Mouse (Mus musculus): ENCODE measurements around the gene Lce1a2. TPM values are rescaled to one million over a fixed set of nuclear protein-coding genes. Genes with fewer than 3 reads are reported as not detected.

Lce1a2 gene
- total RNA-seq (2021), result not detected
- long read RNA-seq, experiment 1, result 0 reads
- long read RNA-seq, experiment 2, result 0 reads

DNA sequence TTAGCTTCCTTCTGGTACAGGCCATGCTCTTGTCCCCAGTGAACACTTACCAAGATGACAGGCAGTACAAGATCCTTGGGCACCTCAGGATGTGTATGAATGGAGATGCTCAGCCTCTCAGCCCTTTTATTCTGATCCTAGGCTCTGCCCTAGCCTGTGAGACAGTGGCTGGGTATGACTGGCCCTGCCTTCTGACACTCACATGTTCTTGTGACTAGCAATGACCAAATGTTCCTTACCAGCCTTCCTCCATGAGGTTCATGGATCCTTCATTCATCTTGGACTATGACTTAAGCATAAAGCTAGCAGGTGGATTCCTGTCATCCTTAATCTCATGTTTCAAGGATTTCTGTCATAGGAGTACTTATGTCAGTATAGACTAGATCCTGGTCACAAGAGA, at the start of gene Lce1a2:
Gene Lce1a2 (minus strand): TSS at position 101 of the 400 bp plus-strand sequence.
- DNase-seq, result no peak

DNA sequence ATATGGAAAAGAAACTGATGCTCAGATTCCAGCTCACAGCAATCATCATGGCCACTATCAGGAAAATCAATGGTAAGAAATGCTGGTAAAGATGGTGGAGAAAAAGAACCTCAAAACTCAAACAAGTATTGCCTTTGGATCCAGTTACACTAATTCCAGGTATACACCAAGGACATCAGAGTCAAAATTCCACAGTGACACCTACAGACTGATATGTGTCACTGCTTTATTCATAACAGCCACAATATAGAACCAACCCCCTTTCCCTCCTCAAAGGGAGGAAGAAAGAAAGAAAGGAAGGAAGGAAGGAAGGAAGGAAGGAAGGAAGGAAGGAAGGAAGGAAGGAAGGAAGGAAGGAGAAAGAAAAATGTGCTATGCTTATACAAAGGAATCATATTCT, 45.0 kb upstream of the Lce1a2 start:
- DNase-seq, result no peak

- no peak for DNase-seq
Measured at GRCm38 (mm10) chr3:92708974-92709373, 38.9 kb upstream of the Lce1a2 start, which contains the start of gene Lce1e. Gene Lce1e (minus strand): TSS chr3:92709074.

DNA sequence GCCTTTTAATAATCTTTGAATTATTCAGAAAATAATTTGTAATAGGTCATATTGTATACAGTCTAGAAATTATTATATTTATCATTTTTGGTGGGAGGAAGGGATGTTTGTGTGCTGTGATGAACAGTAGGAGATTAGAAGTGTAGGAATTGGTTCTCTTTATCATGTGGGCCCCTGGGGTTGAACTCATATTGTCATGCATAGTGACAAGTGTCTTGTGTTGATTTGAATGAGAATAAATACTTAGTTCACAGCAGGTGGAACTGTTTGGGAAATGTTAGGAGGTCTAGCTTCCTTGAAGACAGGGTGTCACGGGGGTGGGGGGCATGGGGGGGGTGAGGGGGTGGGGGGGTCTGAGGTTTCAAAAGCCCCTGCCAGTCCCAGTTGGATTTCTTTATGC, 24.5 kb upstream of the Lce1a2 start:
- no peak for DNase-seq

DNA sequence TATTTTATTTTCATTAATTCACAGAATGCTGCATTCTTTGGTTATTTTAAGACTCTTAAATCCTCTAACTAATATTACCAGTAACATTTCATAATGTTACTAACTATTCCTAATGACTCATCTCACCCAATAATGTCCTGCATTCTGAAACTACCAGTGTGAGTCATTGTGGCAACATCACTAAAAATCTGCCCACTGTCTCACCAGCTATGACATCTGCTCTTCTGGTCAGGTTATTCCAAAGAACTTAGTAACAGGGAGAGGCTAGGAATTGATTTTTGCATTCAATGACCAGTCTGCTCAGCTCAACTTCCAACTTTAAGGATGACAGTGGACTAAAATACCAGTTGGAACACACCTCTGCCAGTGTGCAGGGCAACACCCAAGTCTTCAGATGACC, 21.6 kb upstream of the Lce1a2 start:
- DNase-seq, result no peak

GRCm38 (mm10) chr3:92689154-92689553, 19.0 kb upstream of the Lce1a2 start:
- DNase-seq, result peak; percentile 4 to 7

- DNase-seq, result no peak
Measured at GRCm38 (mm10) chr3:92687110-92687509, 17.0 kb upstream of the Lce1a2 start, which contains the start of gene Lce1d. Gene Lce1d (minus strand): TSS chr3:92687210.

GRCm38 (mm10) chr3:92678947-92679346, 8.8 kb upstream of the Lce1a2 start, which contains the start of gene Lce1c:
Gene Lce1c (plus strand): TSS chr3:92679247.
- DNase-seq, result no peak

GRCm38 (mm10) chr3:92656826-92657225, 13.3 kb downstream of the Lce1a2 start, which contains the start of gene Lce1b:
Gene Lce1b (minus strand): TSS chr3:92656926.
- DNase-seq, result no peak

DNA sequence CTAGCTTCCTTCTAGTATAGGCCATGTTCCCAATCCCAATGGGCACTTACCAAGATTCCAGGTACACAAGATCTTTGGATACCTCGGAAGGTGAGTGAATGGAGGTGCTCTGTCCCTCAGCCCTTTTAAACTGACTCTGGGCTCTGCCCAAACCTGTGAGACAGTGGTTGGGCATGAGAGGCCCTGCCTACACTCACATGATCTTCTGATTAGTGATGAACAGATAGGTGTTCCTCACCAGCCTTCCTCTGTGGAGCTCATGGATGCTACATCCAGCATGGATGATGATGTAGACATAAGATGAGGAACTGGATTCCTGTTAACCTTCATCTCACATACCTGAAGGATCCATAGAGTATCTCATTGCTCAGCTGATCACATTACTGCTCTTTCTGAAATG, 21.9 kb downstream of the Lce1a2 start, which contains the start of gene Lce1a1:
Gene Lce1a1 (minus strand): TSS at position 101 of the 400 bp plus-strand sequence.
- no peak for DNase-seq

- DNase-seq, result no peak
Measured at GRCm38 (mm10) chr3:92639854-92640253, 30.3 kb downstream of the Lce1a2 start.

DNA sequence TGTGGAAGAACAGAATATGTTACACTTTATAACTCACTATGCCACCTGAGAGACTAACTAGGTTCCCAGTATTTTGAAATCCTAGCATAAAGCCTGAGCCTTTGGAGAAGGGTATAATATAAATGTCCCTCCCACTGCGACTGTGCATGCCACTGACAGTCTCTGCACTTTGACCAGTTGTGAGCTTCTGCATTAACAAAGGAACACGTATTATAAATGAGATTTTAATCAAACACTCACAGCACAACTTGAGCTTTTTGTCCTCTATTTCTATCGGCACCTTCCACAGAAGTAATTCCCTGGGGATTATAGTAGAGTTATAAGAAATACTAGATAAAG, 31.5 kb downstream of the Lce1a2 start:
- DNase-seq, result no peak

- DNase-seq, result no peak
Measured at GRCm38 (mm10) chr3:92637745-92638652, 32.1 kb downstream of the Lce1a2 start.

DNA sequence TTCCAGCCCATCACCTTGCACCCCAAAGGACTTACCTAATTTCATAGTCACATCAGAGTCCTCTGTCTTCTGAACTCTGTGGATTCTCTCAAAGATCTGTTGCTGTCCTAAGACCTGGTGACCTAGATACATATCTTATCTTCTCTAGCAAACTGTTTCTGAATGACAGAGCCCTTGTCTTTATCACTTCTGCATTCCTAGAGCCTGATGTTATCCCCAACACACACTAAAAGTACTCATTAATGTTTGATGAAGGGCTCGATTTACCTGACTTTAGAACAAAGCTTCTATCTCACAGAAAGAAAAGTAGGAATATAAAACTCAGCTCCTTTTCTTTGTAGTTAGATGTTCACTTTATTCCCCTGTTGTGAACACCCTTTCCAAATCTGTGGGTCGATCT, 48.6 kb downstream of the Lce1a2 start, which contains the start of gene Lce6a:
Gene Lce6a (minus strand): TSS at position 101 of the 400 bp plus-strand sequence.
- no peak for DNase-seq

Other genes starting within 250 kb of the Lce1a2 start
- gene Gm9774, start 240.9 kb downstream of the Lce1a2 start, total RNA-seq (2021), result 1 to 10 TPM; 4.7 to 7.1 TPM
- gene Sprr2k, start 237.7 kb downstream of the Lce1a2 start, total RNA-seq (2021), result not detected
- not detected for gene Sprr1b, start 231.5 kb downstream of the Lce1a2 start, total RNA-seq (2021)
- not detected for gene Sprr3, start 211.6 kb downstream of the Lce1a2 start, total RNA-seq (2021)
- not detected for gene Sprr1a, start 184.4 kb downstream of the Lce1a2 start, total RNA-seq (2021)
- gene Sprr4, start 169.8 kb downstream of the Lce1a2 start, total RNA-seq (2021), result not detected
- gene 2310046K23Rik, start 135.8 kb downstream of the Lce1a2 start, total RNA-seq (2021), result not detected
- gene Ivl, start 96.6 kb downstream of the Lce1a2 start, total RNA-seq (2021), result not detected
- not detected for gene Smcp, start 81.3 kb downstream of the Lce1a2 start, total RNA-seq (2021)
- not detected for gene 2210017I01Rik, start 62.8 kb downstream of the Lce1a2 start, total RNA-seq (2021)
- not detected for gene Lce6a, start 48.7 kb downstream of the Lce1a2 start, total RNA-seq (2021)
- gene Lce1a1, start 22.0 kb downstream of the Lce1a2 start, total RNA-seq (2021), result not detected
- gene Lce1b, start 13.4 kb downstream of the Lce1a2 start, total RNA-seq (2021), result not detected
- gene Lce1c, start 8.9 kb upstream of the Lce1a2 start, total RNA-seq (2021), result not detected
- gene Lce1d, start 16.9 kb upstream of the Lce1a2 start, total RNA-seq (2021), result not detected
- gene Lce1e, start 38.8 kb upstream of the Lce1a2 start, total RNA-seq (2021), result not detected
- gene Lce1f, start 50.0 kb upstream of the Lce1a2 start, total RNA-seq (2021), result not detected
- gene Gm38119, start 68.8 kb upstream of the Lce1a2 start, total RNA-seq (2021), result not detected
- gene Lce1g, start 82.0 kb upstream of the Lce1a2 start, total RNA-seq (2021), result not detected
- gene Lce1h, start 94.8 kb upstream of the Lce1a2 start, total RNA-seq (2021), result not detected
- gene Lce1i, start 108.6 kb upstream of the Lce1a2 start, total RNA-seq (2021), result not detected
- not detected for gene Lce1j, start 120.2 kb upstream of the Lce1a2 start, total RNA-seq (2021)
- not detected for gene Lce1k, start 137.6 kb upstream of the Lce1a2 start, total RNA-seq (2021)
- not detected for gene Kprp, start 156.9 kb upstream of the Lce1a2 start, total RNA-seq (2021)
- not detected for gene Lce1l, start 181.0 kb upstream of the Lce1a2 start, total RNA-seq (2021)
- gene 2310050C09Rik, start 199.9 kb upstream of the Lce1a2 start, total RNA-seq (2021), result not detected